Mouse (Mus musculus): ENCODE results near the gene Tox4.

The Tox4 gene

DNA sequence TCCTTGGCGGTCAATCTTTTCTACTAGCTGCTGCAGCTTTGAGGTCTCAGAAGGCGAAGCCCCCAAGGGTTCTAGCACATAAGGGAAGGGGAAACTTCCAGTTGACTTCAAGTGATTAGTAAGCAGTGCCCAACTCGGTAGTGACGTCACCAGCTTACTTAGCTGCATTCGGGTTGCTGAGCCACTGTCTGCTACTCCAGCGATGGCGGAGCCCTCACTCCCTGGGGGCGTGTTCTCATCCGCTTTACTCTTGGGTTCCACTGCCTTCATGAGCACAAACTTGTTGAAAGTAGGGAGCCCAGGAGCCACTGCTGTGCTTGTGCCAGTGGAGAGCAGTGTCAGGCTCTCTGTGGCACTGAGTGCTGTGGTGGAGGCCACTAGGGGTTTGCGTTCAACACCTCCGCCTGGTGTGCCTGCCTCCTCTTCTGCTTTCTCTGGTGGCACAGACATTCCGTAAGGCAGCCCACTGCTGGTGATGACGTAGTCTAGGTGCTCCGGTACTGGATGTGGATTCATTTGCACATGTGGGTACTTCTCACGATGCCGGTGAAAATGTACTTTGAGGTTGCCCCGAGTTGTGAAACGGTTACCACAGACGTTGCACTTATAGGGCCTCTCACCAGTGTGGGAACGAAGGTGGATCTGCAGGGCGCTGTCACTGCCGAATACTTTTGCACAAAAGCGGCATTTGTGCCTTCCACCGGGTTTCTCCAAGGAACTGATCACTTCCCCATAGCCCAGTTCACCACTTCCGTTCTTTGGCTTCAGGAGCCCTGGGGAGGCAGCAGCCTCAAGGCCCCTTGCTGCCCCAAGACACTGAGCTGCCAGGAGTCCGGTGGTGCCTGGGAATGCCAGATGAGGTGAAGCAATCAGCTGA, 35.2 kb downstream of the Tox4 start:
- peak; percentile 17 to 62 for DNase-seq (ENCODE audit: low spot score in 2 of 2)

DNA sequence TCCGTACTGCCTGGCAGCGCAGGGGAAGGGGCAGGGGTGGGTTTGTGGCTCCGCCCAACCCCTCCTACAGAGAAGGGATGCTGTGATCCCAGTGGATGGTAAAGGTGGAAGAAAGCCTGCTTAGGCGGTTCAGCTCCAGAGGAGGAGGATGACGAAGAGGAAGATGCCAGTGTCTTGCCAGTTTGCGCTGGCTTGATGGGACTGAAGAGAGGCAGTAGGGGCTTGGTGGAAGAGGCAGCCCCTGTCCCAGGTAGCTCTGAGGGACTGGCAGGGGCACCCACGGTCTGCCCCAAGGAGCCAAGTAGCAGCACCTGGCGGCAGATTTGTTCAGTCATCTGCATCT, 35.8 kb downstream of the Tox4 start:
- no peak for DNase-seq (ENCODE audit: low spot score in 2 of 2)

DNA sequence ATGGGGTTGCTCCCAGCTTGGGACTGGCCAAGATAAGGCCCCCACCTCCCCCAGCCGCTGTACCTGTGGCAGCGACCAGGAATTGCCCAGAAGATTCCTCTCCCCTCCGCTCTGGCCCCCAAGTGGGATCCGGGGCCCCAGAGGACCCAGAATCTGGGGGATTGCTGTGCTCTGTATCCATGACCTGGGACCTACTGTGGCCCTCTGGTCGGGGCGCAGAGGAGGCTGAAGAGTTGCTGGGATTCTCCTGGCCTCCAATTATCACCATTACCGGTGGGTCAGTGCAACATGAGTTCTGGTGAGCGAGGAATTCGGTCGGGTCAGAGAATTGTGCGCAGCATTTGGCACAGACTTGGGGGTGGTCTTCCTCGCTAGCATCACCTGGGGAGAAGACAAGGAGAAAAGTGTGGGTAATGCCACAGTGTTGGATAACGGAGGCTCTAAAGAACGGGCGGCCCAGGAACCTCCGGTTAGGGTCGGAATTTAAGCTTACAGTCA, 36.4 kb downstream of the Tox4 start:
- no peak for DNase-seq (ENCODE audit: low spot score in 2 of 2)

DNA sequence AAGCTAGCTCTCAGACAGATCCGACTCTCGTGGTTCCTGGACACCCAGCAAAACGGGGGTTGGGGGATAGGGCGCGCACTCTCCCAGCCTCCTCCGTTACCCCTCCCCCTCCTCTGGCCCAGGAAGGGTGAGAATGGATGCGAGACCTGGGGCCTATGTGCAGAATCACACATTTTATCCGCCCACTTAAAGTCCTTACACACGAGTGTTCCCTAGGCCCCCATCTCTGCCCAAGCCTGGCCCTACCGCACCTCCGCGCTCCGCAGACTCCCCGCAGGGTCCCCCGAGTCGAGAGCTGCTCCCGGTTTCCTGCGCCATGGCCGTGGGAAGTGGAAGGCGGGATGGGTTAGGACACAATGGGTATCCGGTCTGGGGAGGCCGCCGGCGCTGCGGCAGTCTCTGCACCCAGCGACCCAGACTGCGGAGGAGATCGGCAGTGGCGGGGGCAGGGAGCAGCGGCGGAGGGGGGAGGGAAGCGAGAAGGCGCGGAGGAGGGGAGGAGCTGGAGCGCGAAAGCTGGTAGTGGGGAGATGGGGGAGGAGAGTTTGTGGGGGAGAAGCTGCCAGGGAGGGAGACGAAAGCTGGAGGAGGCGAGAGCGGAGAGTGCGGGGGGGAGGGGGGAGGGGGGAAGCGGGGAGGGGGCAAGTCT, 37.0 kb downstream of the Tox4 start:
- peak; percentile 25 to 70 for DNase-seq (ENCODE audit: low spot score in 2 of 2)

DNA sequence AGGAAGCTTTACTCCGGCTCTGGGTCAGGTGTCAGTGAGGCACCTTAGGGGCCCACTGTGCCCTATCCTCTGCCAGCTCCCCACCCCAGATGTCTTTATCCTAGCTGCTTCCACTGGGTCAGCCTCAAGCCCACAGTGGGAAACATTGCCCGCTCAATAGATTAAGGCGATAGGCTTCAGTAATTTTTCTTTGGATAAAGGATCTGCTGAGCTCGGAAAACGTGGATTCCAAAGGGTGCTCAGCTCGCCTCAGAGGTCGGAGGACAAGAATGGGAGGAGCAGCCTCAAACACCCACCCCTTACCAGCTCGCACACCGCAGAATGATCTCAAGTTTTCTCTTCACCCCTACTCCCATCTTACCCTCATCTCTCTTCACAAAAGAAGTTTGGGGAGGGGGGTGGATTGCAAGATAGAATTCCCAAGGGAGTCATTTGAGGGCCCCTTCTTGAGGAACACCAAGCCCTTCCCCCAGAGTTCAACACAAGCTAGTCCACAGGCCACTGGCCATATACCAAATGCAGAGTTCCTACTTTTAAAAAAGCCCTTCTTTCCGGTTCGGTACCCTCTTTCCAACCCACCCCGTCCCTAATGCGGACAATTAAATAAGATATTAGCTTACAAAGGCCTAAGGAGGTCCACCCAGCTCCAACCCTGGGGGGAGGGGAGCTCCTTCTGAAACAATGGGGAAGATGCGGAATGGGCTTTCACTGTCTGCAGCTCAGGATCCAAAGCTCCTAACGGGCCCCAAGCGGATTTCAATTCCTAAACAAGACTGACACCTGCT, 37.7 kb downstream of the Tox4 start:
- no peak for DNase-seq (ENCODE audit: low spot score in 2 of 2)

DNA sequence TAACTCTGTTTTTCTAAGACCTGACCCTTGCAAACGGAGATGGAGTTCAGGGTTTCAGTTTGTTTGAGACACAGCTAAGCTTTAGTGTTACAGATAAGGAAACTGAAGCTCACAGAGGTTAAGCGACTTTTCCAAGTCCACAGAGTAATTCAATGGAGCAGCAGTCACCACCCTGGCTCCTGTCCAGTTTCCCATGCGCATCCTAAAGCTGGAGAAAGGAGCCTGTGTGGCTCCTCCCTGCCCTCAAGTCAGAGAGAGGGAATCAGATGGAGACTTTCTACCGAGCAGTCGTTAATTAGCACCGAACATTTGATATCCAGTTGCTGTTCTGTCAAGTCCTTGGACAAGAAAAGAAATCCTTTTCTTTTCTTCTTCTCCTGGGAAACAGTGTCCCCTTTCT, 40.4 kb downstream of the Tox4 start:
- no peak for DNase-seq (ENCODE audit: low spot score in 2 of 2)

DNA sequence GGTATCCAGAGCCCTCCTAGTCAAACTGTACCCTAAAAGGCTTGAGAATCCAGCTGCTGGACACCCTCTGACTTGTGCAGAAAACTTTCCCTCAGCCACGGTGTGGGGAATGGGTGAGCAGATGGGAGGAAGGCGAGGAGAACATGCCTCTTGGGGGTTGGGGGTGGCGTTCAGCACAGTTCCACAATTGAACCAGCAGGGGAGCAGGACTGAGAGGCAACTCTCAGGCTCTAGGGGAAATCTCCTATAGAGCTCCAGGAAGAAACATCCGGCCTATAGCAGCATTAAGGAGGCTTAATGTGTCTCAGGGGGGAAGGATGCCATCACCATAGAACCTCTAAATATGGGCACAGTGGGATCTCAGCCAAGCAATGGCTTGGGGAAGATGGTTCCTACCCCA, 46.9 kb downstream of the Tox4 start:
- no peak for DNase-seq (ENCODE audit: low spot score in 2 of 2)

DNA sequence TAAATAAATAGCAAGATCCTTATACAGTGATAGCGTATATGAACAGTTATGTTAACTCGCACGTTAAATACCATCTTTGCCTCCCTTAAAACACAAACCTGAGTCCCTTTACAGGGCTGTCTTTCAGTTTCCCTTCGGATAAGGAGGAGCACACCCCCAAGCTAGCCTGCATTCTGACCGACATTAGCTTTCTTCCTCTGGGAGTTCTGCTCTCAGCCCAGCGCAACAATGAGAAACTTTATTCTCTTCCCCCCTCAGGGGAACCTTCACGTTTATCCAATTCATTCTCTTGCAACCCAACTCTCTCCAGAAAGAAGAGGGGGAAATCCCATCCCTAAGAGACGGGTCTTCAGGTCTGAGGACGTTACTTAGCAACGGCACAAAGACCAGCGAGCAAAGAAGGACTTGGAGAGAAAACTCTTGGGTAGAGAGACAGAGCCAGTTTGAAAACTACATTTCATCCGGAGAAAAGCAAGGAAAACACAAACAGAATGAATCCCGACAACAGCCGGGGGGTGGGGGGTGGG, 48.5 kb downstream of the Tox4 start:
- DNase-seq (ENCODE audit: low spot score in 2 of 2) = no peak

DNA sequence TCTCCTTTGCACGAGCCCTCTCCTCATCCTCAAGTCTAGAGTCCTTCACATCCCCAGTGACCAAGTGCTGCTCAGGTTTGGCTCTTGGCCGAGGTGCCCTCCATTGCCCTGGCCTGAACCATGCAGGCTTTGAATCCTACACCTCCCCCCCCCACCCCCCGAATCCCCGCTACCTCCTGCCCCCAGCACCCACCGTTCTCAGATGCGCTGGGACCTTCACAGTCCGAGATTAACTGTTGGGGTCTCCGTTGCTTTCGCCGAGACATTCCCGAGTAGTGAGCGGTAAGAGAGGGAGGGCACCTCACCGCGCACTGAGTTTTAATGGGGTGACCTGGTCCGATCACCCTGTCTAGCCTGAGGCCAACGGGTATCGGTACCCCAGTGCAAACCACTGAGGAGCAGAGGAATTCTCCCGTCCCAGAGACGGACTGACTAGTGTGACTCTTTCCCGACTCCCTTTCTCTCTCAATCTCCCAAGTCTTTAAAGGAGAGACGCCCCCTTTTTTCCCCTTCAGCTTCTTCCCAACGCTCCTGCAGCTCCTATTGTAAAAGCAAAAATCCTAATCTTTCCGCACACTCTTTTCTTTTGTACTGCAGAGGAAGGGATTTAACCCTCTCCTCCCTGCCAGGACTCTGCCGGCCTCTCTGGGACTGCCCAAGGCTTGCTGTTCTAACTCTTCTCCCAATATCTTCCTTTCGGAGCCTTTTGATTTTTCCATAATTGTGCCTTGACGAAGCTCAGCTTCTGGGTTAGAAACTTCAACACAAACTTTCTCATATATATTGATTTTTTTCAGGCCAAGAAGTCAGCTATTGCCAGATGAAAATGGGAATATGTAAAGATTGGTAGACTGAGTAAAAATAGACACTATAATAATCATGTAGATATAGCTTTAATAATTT, 49.2 kb downstream of the Tox4 start, which contains the start of gene Sall2:
TSS of gene Sall2 (minus strand) at position 853 of the 903 bp plus-strand sequence.
- no peak for DNase-seq (ENCODE audit: low spot score in 2 of 2)

DNA sequence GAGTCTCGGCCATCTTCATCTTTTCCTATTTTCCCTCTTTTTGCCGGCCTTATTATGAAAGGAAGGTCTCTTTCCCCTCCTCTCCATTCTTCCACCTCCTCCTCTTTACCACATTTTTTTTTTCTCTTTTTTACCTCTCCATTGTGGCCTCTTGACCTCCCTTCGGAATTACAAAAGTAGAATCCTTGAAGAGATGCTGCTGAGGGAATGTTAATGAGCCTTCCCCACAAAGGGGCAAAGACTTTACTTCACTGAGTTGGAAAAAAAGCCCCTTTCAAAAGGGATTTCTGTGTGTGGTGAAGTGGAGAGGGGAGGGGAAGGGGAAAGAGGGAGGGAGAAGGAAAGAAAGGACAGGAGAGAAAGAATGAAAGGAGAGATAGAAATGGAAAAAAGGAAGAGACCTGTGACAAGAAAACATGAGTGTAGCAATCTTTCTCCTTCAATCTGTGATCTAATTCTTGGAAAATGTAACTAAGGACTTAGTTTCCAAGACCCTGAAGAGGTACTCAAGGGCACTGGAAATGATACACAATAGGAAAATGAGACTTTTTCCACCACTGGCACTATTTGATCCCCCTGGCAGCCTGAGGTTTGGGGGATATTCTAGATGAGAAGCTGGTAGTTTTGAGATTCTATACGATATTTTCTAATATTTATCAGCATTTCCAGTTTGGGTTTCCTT, 52.3 kb downstream of the Tox4 start:
- no peak for DNase-seq (ENCODE audit: low spot score in 2 of 2)

DNA sequence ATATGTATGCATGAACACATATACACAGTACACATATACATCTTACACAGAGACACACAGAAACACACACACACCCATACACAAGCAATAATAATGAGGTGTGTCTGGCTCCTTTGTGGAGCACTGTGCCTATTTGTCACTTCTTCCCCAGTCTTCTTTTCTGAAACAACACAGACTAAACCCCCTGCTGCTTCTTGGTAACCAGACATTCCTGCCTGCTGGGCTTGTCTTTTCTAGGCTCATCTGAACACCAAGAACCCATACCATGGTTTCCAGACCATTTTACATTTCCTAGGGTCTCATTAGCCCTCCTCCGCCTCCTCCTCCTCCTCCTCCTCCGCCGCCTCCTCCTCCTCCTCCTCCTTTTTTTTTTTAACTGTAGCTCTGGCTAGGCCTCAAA, 53.2 kb downstream of the Tox4 start:
- DNase-seq (ENCODE audit: low spot score in 2 of 2) = no peak

DNA sequence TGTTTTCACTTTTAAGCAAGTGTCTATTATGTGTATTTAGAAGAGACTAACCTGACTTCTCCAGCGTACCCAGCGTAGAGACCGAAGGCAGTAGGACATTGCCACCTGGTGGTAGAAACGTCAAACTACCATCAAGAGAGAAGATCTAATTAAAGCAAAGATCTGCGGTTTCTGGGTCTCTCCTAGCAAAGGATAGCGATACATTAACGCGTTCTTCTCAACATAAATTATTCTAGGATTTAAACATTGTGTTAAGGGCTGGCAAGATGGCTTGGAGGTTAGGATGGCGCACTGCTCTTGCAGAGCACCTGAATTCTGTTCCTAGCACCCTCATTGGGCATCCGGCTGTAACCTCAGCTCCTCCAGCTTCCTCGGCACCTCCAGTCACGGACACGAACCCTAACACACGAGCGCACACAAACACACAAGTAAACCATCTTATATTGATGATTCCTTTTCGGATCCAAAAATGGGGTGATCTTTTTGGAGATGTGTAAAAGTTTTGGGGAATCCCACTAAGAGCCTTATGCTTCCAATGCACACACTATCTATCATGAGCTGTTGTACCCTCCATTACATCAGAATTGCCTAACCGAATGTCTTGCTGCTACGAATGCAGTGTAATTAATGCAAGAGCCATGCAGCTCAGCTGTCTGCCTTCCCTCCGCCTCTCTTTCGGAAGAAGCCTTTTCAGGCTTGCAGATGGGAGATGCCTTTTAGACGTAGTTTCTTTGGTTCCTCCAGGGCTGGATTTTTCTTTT, 60.0 kb downstream of the Tox4 start:
- DNase-seq (ENCODE audit: low spot score in 2 of 2) = peak; percentile 37 to 66

DNA sequence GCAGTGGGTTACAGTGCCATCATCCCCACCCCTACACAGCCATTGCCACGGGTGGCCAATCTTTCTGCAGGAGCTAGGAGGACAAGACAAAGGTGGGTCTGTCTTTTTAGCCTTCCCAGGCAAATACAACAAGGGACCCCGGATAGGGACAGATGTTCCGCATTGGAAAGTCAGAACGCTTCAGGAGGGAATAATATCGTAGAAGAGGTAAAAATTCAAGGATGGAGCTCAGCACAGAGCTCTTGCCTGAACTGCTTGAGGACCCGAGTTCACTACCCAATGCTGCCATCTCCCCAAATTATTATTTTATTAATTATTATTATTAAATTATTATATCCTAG, 60.5 kb downstream of the Tox4 start:
- peak in 1 of 2 experiments; percentile 51 for DNase-seq (ENCODE audit: low spot score in 2 of 2)
